Mouse (Mus musculus) small intestine, adult 2 months (tissue): ENCODE data around the gene Exosc2. TPM values are rescaled to one million over a fixed set of nuclear protein-coding genes. Genes with fewer than 3 reads are reported as not detected.

Experiments
- H3K27ac ChIP-seq: fragments of 200-500 bp; 2 replicates; pipeline ENCODE4 v1.5.1; 2012; ENCODE audit warnings: low read depth, low read length, control low read depth, inconsistent platforms; ENCODE audit not compliant: insufficient read depth
- H3K27me3 ChIP-seq: fragments of 200-500 bp; 2 replicates; pipeline ENCODE4 v1.6.1; 2012; ENCODE audit warnings: mild to moderate bottlenecking, moderate library complexity, low read length, inconsistent platforms; ENCODE audit not compliant: control insufficient read depth, insufficient read depth
- H3K36me3 ChIP-seq: fragments of 200-500 bp; 2 replicates; pipeline ENCODE4 v1.6.1; 2012; ENCODE audit warnings: mild to moderate bottlenecking, low read length, control low read depth, inconsistent platforms; ENCODE audit not compliant: control insufficient read depth, insufficient read depth
- H3K4me1 ChIP-seq: fragments of 200-500 bp; 2 replicates; pipeline ENCODE4 v1.6.1; 2012; ENCODE audit warnings: low read length, inconsistent platforms, mixed read lengths; ENCODE audit not compliant: control insufficient read depth, insufficient read depth, insufficient read length
- H3K4me3 ChIP-seq: fragments of 200-500 bp; 2 replicates; pipeline ENCODE4 v1.5.1; 2012; ENCODE audit warnings: low read depth, mild to moderate bottlenecking, control low read depth, inconsistent platforms, low read length, moderate library complexity
- CTCF ChIP-seq: fragments of 200-500 bp; IDR thresholded peaks from 2 replicates; pipeline ENCODE4 v1.5.1; 2012; ENCODE audit warnings: low read depth, mild to moderate bottlenecking, control low read depth, inconsistent platforms, low read length, moderate library complexity, mixed read lengths; ENCODE audit not compliant: insufficient replicate concordance, insufficient read length; ENCODE audit errors: extremely low read depth
- POLR2A ChIP-seq: fragments of 200-500 bp; IDR thresholded peaks from 2 replicates; pipeline ENCODE4 v1.6.1; 2012; ENCODE audit warnings: low read depth, mild to moderate bottlenecking, control low read depth, inconsistent platforms, low read length, moderate library complexity
- WGBS: fragments of 180-500 bp; shearing (Covaris S2); methylation state at CpG from one replicate; pipeline ENCODE4 v1.1.7; 2018; 5-methylcytosine and 5-hydroxymethylcytosine counted together
- polyA plus RNA-seq: library from polyadenylated mRNA; depleted of rRNA; stranded (reverse); fragments of >200 nt; gene quantifications from 2 replicates; pipeline ENCODE4 v1.2.3, GENCODE M21; 2012

Exosc2 gene
- polyA plus RNA-seq, 1 experiment: 4.0 TPM

DNA sequence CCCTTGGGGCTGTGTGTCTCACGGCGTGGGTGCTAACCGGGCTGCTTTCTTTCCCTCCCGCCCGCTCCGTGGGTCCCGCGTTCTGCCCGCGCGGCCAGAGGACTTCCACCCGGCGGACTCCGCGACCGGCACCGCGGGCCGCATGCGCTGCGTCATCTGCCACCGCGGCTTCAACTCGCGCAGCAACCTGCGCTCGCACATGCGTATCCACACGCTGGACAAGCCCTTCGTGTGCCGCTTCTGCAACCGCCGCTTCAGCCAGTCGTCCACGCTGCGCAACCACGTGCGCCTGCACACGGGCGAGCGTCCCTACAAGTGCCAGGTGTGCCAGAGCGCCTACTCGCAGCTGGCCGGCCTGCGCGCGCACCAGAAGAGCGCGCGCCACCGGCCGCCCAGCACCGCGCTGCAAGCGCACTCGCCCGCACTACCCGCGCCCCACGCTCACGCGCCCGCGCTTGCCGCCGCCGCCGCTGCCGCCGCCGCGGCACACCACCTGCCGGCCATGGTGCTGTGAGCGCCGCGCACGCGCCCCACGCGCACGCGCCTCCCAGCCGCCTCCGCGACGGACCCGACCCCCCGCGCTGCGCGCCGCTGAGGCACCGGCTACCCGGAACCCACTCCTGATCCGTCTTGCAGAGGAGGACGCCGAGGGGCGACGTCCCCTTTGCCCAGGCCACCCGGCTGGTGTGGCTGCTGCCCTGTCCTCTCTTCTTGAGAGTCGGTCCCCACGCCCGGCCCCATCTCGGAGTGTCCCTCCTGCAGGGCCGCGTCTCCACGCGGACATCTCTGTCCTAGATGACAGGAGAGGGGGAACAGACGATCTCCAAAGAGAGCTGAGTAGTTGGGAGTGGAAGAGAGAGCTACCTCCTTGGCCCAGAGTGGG lies 16.3 kb upstream of the Exosc2 start:
- H3K4me1 ChIP-seq: peaks cover 7% of the 10 kb centered on the region
- 1% methylated on average over 104 of the region's 109 CpGs for WGBS
- H3K4me3 ChIP-seq: peak overlapping the region; percentile 62
- H3K27me3 ChIP-seq: peaks cover 29% of the 10 kb centered on the region
- TF ChIP-seq CTCF: no peak
- TF ChIP-seq POLR2A: no peak
- H3K36me3 ChIP-seq: no peaks in the 10 kb centered on the region
- no peak overlapping the region for H3K27ac ChIP-seq

DNA sequence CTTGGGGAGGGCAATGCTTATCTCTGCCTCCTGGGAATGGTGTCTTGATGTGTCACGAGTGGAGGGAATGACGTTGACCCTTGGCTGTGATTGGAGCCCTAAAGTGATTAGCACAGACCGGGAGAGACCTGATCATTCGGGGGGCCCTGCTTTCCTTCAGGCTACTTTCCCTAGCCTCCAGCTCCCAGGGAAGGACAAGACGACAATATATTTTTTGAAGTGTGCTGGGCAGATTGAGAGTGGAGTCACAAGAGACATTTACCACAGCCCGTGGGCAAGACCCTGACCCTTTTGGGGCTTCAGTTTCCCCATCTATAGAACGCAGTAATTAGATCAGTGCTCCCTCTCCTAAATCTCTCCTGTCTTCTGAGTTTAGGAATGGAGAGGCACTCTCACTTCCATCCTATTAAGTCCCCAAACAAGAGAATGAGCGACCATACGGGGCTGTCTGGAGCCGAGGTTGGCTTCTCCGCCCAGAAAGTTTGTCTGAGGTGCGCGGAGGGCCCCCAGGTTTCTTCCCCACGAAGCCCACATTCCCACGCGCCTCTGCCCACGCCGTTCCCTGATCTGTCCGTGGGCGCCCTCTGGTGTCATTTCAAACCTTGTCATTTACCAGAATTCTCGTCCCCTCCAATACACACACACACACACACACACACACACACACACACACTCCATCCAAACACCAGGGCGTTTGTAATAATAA lies 15.5 kb upstream of the Exosc2 start:
- Histone ChIP-seq H3K4me1 (peaks cover 7% of the 10 kb centered on the region), H3K4me3 (peak overlapping the region; percentile 62; the same call in 1 of the 2 replicates), H3K27me3 (peaks cover 25% of the 10 kb centered on the region), H3K27ac (no peak overlapping the region), H3K36me3 (no peaks in the 10 kb centered on the region)
- WGBS: 5% methylated on average over 22 of the region's 22 CpGs
- peak; percentile 44; the same call in 1 of the 2 replicates for TF ChIP-seq CTCF
- no peak for TF ChIP-seq POLR2A

DNA sequence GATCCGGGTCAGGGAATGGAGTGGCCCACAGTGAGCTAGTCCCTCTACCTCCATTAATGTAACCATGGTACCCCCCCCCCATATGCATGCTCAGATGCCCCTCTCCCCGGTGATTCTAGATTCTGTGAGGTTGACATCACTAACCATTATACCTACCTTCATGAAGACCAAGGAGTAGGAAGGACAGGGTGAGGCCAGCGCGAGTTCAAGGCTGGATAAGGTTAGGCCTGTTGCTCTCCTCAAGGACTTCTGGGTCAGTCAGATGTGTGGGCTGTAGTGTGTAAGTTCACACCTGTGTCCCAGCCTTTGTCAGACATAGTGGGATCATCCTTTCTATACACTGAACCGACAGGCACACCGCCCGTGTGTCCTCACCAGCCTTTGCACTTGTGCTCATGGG lies 14.1 kb upstream of the Exosc2 start:
- peaks cover 20% of the 10 kb centered on the region for H3K27me3 ChIP-seq
- TF ChIP-seq CTCF (no peak), POLR2A (no peak)
- peaks cover 7% of the 10 kb centered on the region for H3K4me1 ChIP-seq
- WGBS: 92% methylated on average over 7 of the region's 7 CpGs
- no peak overlapping the region for H3K4me3 ChIP-seq
- no peaks in the 10 kb centered on the region for H3K36me3 ChIP-seq
- H3K27ac ChIP-seq: no peak overlapping the region

DNA sequence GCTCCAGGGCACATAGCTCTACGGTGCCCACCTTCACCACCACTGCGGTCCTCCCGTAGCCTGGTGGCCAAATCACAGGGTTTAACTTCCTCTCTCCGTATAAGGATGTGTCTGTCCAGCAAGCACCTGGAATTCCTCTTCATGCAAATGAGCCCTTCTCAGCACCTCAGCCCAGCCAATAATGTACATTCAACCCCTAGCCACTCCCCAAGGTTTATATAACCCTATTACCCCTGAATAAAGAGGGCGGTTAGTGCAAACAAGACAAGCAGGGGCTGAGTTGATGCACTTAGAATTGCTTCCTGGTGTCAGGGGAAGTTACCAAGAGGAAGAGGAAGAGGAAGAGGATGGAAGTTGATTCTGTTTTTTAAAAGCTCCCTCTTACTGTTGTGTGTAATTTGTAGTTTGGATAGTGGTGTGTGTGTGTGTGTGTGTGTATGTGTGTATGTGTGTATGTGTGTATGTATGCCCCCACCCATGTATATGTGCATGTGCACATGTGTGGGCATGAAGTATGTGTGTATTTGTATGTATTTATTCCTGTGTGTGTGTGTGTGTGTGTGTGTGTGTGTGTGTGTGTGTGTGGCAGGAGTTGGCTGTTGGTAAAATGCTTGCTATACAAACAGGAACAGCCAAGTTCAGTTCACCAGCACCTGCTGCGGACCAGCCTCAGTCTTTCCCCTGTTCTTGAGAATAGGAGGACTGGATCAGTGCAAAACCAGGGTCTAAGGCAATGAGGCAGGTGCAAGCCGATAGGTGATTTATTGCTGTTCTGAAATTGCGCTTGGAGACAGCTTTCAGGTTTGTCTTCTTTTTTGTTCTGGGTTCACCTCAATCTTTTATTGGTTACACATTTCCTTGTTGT lies 7.3 kb upstream of the Exosc2 start:
- H3K4me1 ChIP-seq: peaks cover 4% of the 10 kb centered on the region; the same call in 1 of the 2 replicates
- no peak overlapping the region; the same call in 1 of the 2 replicates for H3K27ac ChIP-seq
- whole genome bisulfite sequencing: 24% methylated on average over 8 of the region's 8 CpGs
- H3K36me3 ChIP-seq: no peaks in the 10 kb centered on the region
- no peak overlapping the region for H3K4me3 ChIP-seq
- no peaks in the 10 kb centered on the region for H3K27me3 ChIP-seq
- TF ChIP-seq CTCF: no peak
- TF ChIP-seq POLR2A: no peak

DNA sequence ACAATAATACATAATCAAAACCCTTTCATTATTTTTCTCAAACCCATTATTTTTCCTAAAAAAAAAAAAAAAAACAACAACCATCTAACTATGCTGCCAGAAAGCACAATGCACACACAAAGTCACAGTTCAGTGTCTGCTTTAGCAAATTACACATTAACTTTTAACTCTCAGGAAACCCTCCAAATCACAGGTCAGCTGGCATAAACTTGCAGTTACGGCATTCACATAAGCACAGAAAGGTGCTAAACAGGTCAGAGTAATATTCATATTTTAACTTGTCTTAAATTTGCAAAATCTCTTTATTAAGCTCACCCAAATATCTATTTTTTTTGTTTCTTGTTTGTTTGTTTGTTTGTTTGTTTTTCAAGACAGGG lies 6.7 kb upstream of the Exosc2 start:
- H3K4me3 ChIP-seq: no peak overlapping the region
- no peaks in the 10 kb centered on the region for H3K36me3 ChIP-seq
- WGBS: 34% methylated on average over 1 of the region's 1 CpGs
- no peak overlapping the region for H3K27ac ChIP-seq
- H3K4me1 ChIP-seq: peaks cover 4% of the 10 kb centered on the region; the same call in 1 of the 2 replicates
- TF ChIP-seq CTCF (no peak), POLR2A (no peak)
- no peaks in the 10 kb centered on the region for H3K27me3 ChIP-seq

DNA sequence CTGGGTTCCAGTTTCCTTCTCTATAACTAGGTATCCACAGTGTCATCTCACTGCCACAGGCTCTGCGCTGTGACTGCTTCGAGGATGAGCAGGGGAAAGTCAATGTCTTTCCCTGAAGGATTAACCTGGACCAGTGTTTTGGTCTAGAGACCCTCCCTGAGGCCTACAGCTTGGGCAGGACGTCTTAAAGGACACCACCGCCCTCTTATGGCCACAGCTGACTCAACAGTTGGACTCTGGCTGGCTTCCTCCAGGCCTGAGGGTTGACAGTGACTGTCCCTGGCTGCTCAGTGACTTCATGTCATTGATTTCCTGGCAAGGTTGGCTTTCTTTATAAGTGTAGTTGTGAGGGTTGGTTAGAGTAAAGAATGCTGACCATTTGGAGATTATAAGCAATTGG lies 3.2 kb upstream of the Exosc2 start:
- Histone ChIP-seq H3K36me3 (no peaks in the 10 kb centered on the region), H3K4me3 (no peak overlapping the region), H3K4me1 (peaks cover 4% of the 10 kb centered on the region; the same call in 1 of the 2 replicates), H3K27ac (no peak overlapping the region), H3K27me3 (no peaks in the 10 kb centered on the region)
- peak; percentile 53; the same call in 1 of the 2 replicates for TF ChIP-seq CTCF
- TF ChIP-seq POLR2A: no peak
- WGBS: 41% methylated on average over 4 of the region's 4 CpGs

DNA sequence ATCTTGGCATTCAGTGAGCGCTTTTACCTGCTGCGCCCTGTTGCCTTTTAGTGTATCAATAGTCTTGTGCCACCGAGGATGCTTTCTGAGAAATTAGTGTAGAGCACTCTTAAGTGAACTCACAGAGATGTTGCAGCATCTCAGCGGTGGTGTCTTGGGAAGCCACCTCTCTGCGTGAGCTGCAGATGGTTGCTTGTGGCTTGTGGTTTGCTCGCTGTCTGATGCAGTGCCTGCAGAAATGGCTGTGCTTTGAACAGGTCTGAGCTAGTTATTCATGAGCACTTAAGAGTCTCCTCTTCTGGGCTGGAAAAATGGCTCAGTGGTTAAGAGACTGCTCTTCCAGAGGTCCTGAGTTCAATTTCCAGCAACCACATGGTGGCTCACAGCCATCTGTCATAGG lies 8.1 kb downstream of the Exosc2 start:
- 90% methylated on average over 6 of the region's 6 CpGs for WGBS
- Histone ChIP-seq H3K27me3 (no peaks in the 10 kb centered on the region), H3K27ac (no peak overlapping the region), H3K4me1 (no peaks in the 10 kb centered on the region), H3K36me3 (peaks cover 30% of the 10 kb centered on the region), H3K4me3 (no peak overlapping the region)
- TF ChIP-seq POLR2A (no peak), CTCF (no peak)
